Mouse (Mus musculus) spleen, postnatal 4 days (tissue): ENCODE results near the gene Tma16.

Experiments
- DNase-seq, 2 experiments: peaks; one replicate each; pipeline ENCODE4 v3.0.0; 2022; ENCODE audit warnings: low spot score in 2 of 2

Tma16 gene

GRCm38 (mm10) chr8:66486084-66486763, at the start of gene Tma16:
TSS of gene Tma16 (minus strand) at chr8:66486530.
- peak; percentile 75 to 87 for DNase-seq

- no peak for DNase-seq
These were observed 34.2 kb upstream of the Tma16 start for GRCm38 (mm10) chr8:66520576-66520975.

GRCm38 (mm10) chr8:66519149-66519548, 32.8 kb upstream of the Tma16 start:
- DNase-seq: no peak

DNA sequence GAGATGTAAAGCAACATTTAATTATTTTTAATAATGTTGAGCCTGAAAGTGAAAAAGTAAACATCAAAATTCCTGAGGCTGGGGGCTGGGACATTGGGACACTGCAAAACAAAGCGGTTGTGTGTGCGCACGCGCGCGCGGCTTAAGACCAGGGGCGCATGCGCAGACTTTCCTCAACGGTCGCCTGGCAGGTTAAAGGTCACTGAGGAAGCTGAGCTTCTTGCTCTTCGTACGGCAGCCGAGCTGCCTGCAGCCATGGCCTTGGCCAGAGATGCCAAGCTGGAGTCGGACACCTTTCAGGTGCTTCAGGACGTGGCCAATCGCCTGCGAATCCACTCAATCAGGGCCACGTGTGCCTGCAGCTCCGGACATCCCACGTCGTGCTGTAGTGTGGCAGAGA, 25.2 kb upstream of the Tma16 start, which contains the start of gene Tktl2:
Gene Tktl2, plus strand, starts transcription at position 220 of the 400 bp plus-strand sequence.
- DNase-seq: no peak

DNA sequence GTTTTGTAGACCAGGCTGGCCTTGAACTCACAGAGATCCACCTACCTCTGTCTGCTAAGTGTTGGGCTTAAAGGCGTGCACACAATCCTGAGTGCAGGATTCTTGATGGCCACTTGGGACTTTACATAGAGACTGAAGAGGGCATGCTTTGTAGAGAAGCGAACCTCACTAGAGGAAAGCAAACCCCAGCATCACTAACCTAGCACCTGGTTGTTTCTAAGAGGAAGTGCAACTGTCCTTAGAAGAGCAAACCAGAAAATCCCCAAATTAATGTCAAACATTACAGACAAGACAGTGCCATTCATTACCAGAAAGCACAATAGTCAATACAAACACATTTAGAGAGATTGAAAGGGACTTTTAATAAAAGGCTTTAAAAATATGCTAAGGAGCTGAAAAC, 17.1 kb upstream of the Tma16 start:
- no peak for DNase-seq

GRCm38 (mm10) chr8:66496998-66497577, 10.8 kb upstream of the Tma16 start:
- peak in 1 of 2 experiments; percentile 58 for DNase-seq

DNA sequence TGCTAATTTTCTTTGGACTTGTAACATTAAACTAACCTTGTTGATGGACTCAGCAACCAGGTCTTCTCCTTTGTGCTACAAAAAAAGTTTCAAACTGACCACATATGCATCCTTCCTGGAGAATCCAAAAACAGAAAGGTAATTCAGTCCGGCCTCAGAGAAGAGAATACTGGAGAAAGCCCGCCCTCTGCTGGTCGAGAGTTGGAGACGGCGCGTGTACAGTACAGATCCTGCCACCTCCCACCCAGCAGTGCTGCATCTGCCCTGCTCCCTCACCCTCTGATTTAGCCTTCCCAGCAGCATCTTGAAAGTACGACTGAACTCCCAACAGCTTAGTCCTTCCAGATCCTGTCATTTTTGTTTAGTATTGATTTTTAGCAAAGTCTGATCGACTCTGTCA, 9.4 kb upstream of the Tma16 start:
- peak; percentile 52 to 84 for DNase-seq

DNA sequence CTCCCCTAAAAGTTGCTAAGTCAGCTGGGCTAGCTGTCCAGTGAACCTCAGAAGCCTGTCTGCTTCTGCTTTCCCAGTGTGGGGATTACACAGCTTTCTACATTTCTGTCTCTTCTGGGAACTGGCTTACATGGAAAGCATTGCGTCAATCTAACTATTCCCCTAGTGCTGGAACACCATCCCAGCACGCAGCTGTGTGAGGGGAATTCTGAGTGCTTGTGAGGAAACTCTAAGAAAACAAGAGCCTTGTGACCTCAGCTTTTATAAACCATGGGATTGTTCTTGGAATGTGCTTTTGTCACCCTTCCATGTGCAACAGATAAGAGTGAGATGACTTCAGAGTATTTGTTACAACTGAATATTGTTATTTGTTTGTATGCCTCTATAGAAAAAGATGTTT, 8.2 kb upstream of the Tma16 start:
- DNase-seq: no peak

- no peak for DNase-seq
These were observed 4.3 kb upstream of the Tma16 start for GRCm38 (mm10) chr8:66490624-66491023.

GRCm38 (mm10) chr8:66488556-66488955, 2.2 kb upstream of the Tma16 start:
- DNase-seq: no peak

DNA sequence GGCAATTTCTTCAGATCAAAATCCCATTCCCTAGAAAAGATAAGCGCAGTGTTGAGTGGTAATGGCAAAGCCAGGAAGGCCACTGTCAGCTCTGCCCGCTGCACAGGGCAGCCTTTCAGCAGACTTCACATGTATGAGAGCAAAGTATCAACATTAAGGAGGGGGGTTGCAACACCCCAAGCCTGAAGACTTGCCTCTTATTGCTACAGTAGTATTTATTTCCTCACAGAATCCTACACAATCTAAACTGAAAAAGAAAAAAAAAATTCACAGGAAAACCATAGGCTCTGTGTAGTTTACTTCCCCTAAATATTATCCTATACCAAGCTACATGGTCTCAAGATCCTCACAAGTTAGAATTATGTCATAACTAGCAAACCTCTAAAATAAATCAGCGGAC, 9.4 kb downstream of the Tma16 start:
- DNase-seq: no peak

GRCm38 (mm10) chr8:66469821-66470220, 16.5 kb downstream of the Tma16 start:
- DNase-seq: no peak

DNA sequence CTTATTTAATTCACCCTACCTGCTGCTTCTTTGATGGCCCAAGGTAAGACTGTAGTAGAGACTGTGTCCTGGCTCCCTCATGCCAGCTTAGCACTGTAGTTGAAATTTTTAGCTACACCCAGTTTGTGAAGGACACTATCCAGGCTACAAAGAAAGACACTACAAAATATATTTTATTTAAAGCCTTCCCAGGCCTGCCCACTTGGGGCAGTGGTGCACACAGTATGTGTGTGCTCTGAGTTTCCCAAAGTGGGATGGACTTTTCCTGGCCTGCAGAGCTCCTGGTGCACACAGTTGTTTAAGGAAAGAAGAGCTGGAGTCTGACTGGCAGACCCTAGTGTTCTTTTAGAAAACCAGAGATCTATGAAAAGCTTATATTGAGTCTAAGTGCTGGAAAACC, 29.3 kb downstream of the Tma16 start:
- DNase-seq: no peak

DNA sequence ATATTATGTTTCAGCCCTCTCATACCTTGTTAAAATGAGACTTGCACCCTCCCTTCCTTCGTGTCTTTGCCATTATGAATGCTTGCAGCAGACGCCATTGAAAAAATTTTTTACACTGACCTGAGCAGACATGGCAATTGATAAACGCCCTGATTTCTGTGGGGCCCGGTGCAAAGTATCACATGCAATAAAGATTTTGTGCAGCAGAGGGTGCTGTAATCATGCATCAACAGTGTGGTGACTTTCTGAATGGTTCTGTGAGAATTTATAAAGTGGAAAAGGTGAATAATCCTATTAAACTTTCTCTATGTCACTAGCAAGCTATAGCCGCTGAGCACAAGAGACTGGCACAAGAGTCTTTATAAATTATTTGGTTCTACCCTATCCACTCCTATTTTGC, 35.6 kb downstream of the Tma16 start:
- no peak for DNase-seq

GRCm38 (mm10) chr8:66445351-66445750, 41.0 kb downstream of the Tma16 start:
- DNase-seq: no peak

- no peak for DNase-seq
These were observed 42.2 kb downstream of the Tma16 start for GRCm38 (mm10) chr8:66444141-66444540.

GRCm38 (mm10) chr8:66442778-66443177, 43.6 kb downstream of the Tma16 start:
- no peak for DNase-seq

DNA sequence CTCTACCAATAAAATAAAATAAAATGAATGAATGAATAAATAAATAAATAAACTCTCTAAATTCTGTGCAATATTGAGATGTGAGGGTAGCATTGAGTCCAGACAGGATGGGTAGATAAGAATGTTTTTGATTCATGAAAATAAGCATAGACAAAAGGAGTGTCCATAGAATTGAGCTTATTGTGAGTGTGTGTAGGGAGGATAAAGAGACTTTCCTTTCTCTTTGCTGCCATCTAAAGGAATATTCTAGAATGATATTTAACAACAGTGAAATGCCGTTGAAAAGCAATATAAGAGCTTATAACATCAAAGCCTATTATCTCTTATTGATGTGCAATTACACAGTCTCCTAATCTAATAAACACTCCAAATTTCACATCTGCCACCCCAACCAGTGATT, 45.2 kb downstream of the Tma16 start:
- no peak for DNase-seq

- DNase-seq: no peak
These were observed 47.9 kb downstream of the Tma16 start for GRCm38 (mm10) chr8:66438468-66438867.

- no peak for DNase-seq
These were observed 48.4 kb downstream of the Tma16 start for GRCm38 (mm10) chr8:66437929-66438328.

GRCm38 (mm10) chr8:66436804-66437203, 49.5 kb downstream of the Tma16 start:
- no peak for DNase-seq

GRCm38 (mm10) chr8:66433577-66433976, 52.8 kb downstream of the Tma16 start:
- no peak for DNase-seq

DNA sequence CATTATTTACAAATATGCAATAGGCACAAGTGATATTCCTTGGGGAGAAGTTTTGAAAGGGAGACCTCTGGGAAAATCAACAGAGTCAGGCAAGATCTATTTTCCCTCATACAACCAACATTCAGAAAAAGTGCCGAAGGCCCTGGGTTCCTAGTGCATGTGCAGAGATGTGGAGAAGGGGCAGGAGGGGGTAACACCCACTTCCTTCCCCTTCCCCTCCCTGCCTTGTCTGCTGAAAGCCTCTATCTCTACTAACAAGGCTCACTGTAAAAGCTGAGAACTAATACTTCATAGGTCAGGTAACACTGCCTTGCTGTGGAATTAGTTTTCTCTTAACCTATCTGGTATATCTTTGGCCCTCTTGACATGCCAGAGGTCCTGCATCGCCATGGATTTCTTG, 55.7 kb downstream of the Tma16 start:
- DNase-seq: no peak
